Mouse (Mus musculus): ENCODE measurements at regions not wholly inside any gene's neighbourhood (a gene's known extent, or its start where the extent isn't known, plus 50 kb on each side); places are given as distances from the start of the nearest gene placed in this dataset.

DNA sequence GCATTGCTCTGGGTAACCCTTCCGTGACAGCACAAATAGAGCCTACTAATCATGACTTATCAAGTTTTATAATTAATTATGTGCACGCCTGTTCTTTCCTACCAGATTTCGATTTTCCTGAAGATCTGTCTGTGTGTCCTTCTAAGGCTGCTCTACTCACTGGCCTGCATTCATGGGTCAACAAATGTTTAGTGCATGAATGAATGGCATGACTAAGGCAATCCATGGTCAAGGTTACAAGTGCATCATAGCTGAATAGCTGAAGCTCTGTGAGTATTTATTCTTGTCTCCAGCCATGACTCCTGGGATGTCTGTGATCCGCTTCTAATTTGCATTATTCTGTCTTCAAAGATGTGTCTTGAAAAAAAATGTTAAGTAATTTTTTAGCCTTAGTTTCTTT, 343.2 kb downstream of the Lmo4 start:
- TF ChIP-seq CTCF (IDR thresholded peaks at IDR 0.05; ENCODE audit: borderline replicate concordance, insufficient read depth, low read length) (no peak), POLR2A (IDR thresholded peaks at IDR 0.05; ENCODE audit: low read depth, low read length) (no peak)
